Mouse (Mus musculus) liver, adult 2 months (tissue): ENCODE data around the gene Zfp740. TPM values are rescaled to one million over a fixed set of nuclear protein-coding genes. Genes with fewer than 3 reads are reported as not detected.

Experiments
- DNase-seq: peaks from one replicate; pipeline ENCODE4 v3.0.0-alpha.2; 2011; ENCODE audit warnings: low read depth, low spot score; ENCODE audit errors: extremely low read depth
- H3K27ac ChIP-seq: fragments of 200-500 bp; replicated peaks from 2 replicates; pipeline ENCODE4 v1.5.1; 2012; ENCODE audit warnings: low read depth, mild to moderate bottlenecking, control low read depth, inconsistent platforms, low read length; ENCODE audit not compliant: insufficient read depth
- H3K27me3 ChIP-seq: fragments of 200-500 bp; 2 replicates; pipeline ENCODE4 v1.6.1; 2012; ENCODE audit warnings: mild to moderate bottlenecking, moderate library complexity, low read length, inconsistent platforms; ENCODE audit not compliant: control insufficient read depth, insufficient read depth
- H3K36me3 ChIP-seq: fragments of 200-500 bp; 2 replicates; pipeline ENCODE4 v1.6.1; 2012; ENCODE audit warnings: low read length, inconsistent platforms; ENCODE audit not compliant: control insufficient read depth, insufficient read depth
- H3K4me1 ChIP-seq: fragments of 200-500 bp; 2 replicates; pipeline ENCODE4 v1.6.1; 2011; ENCODE audit warnings: low read length; ENCODE audit not compliant: control insufficient read depth, insufficient read depth
- H3K4me3 ChIP-seq: fragments of 200-500 bp; 2 replicates; pipeline ENCODE4 v1.5.1; 2011; ENCODE audit warnings: low read depth, mild to moderate bottlenecking, control low read depth, low read length, moderate library complexity; ENCODE audit not compliant: insufficient read depth
- H3K79me2 ChIP-seq: fragments of 200-500 bp; 2 replicates; pipeline ENCODE4 v1.6.1; 2012; ENCODE audit warnings: inconsistent platforms, mild to moderate bottlenecking, low read length, moderate library complexity; ENCODE audit not compliant: control insufficient read depth, insufficient read depth
- H3K9ac ChIP-seq: fragments of 200-500 bp; 2 replicates; pipeline ENCODE4 v1.6.1; 2012; ENCODE audit warnings: low read depth, mild to moderate bottlenecking, control low read depth, inconsistent platforms, low read length
- CTCF ChIP-seq: fragments of 200-500 bp; IDR thresholded peaks from 2 replicates; pipeline ENCODE4 v1.5.1; 2011; ENCODE audit warnings: low read depth, low read length, control low read depth
- POLR2A ChIP-seq: fragments of 200-500 bp; IDR thresholded peaks from 2 replicates; pipeline ENCODE4 v1.6.1; 2011; ENCODE audit warnings: low read length, control low read depth; ENCODE audit not compliant: insufficient read depth; ENCODE audit errors: extremely low read depth
- WGBS: fragments of 180-500 bp; shearing (Covaris S2); methylation state at CpG from one replicate; pipeline ENCODE4 v1.1.7; 2018; 5-methylcytosine and 5-hydroxymethylcytosine counted together
- polyA plus RNA-seq: library from polyadenylated mRNA; depleted of rRNA; stranded (reverse); fragments of >200 nt; gene quantifications from 2 replicates; pipeline ENCODE4 v1.2.3, GENCODE M21; 2012
- total RNA-seq: library from RNA; depleted of rRNA; stranded (reverse); fragments of >200 nt; gene quantifications from 2 replicates; pipeline ENCODE4 v1.2.3, GENCODE M21; 2014

Gene Zfp740
- total and polyA plus RNA-seq, 2 experiments, result 9.4 to 15.6 TPM

DNA sequence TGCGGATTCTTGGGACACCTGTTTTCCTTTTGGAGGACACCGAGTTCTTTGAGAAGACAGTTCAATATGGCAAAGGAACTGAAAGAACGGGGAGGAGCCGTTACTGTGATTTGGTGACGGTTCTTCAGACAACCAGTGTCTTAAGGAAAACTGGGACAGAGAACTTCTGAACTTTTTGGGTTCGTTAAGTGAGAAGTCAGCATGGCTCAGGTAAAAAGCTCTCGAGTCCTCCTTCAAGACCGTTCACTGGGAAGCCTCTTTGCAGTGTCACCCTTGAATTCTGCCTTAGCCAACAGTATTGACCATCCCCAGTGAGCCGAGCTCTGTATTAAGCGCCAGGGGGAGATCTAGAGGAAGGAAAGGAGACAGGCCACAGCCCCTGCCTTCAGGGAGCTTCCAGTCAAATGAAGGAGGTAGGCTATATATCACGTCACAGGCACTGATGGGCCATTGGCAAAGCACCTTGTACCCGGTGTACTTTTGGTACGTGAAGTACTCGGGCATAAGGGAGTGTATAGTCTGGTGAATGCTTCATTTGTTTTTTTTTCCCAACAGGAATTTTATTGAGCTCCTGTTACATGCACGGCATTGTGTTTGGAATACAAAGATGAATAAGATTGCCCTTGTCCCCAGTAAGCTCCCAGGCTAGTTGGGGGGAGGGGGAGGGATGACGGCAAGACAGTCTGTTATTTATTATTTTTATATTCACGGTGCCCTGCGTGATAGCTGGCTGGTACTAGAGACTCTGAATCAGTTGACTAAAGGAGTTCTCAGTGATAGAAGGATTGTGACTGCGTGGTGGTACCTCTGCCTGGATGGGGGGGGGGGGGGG is 1.8 kb downstream of the Zfp740 start, which contains the start of gene Csad:
Csad (minus strand) TSS at position 51 of the 832 bp plus-strand sequence.
- TF ChIP-seq POLR2A (no peak), CTCF (no peak)
- H3K4me1 ChIP-seq, result peaks cover 11% of the 10 kb centered on the region
- peak within 1 kb of the TSS; percentile 98 for H3K4me3 ChIP-seq
- no peak for DNase-seq
- peak within 1 kb of the TSS; percentile 94 for H3K27ac ChIP-seq
- no peaks in the 10 kb centered on the region for H3K27me3 ChIP-seq
- peak within 1 kb of the TSS; percentile 99 for H3K9ac ChIP-seq
- H3K36me3 ChIP-seq, result peaks cover 36% of the 10 kb centered on the region
- H3K79me2 ChIP-seq, result peaks cover 10% of the 10 kb centered on the region; the same call in 1 of the 2 replicates
- WGBS, result 54% methylated on average over 19 of the region's 19 CpGs

DNA sequence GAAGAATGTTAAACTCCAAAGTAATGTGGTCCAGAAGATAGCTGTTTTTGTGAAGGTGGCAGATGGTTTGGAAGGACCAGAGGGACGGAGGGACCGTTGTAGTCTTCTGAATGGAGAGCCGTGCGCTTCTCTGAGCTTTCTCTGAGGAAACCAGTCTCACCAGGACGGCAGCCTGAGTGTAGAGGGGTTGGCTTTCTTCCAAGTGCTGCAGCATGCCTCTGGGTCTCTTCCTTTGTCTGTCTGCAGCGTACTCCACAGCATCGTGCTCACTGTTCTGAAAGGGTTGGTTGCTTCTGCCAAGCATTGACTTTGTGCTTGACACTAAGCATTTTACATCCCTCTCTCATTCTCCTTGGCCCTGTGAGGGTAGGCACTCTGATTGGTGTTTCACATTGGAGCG is 2.7 kb downstream of the Zfp740 start:
- DNase-seq, result no peak
- Histone ChIP-seq H3K4me1 (peaks cover 11% of the 10 kb centered on the region), H3K9ac (no peak overlapping the region), H3K4me3 (no peak overlapping the region), H3K36me3 (peaks cover 39% of the 10 kb centered on the region), H3K27me3 (no peaks in the 10 kb centered on the region), H3K79me2 (peaks cover 10% of the 10 kb centered on the region; the same call in 1 of the 2 replicates), H3K27ac (no peak overlapping the region)
- TF ChIP-seq POLR2A, result no peak
- TF ChIP-seq CTCF, result no peak
- WGBS, result 65% methylated on average over 8 of the region's 8 CpGs

DNA sequence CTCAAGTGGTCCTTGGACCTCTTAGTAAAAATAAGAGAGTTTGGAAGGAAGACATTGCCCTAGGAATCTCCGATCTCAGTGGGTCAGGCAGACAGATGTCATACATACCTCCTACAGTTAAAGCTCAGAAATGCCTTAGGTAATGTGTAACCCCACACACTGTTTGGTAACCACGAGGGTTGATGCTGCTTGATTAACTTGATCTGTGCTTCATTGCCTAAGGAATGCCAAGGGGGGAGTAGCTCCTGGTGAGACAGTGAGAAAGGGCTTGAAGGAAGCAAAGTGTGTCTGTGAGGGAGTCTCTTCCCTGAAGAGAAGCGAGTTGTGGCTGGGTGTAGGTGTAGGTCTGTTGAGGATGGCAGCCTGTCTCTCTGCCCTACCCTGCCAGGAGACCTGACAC is 4.3 kb downstream of the Zfp740 start:
- Histone ChIP-seq H3K4me1 (peaks cover 8% of the 10 kb centered on the region), H3K4me3 (no peak overlapping the region), H3K79me2 (peaks cover 10% of the 10 kb centered on the region; the same call in 1 of the 2 replicates), H3K27me3 (no peaks in the 10 kb centered on the region), H3K36me3 (peaks cover 43% of the 10 kb centered on the region), H3K27ac (no peak overlapping the region), H3K9ac (no peak overlapping the region)
- WGBS, result 76% methylated on average over 3 of the region's 3 CpGs
- no peak for DNase-seq
- TF ChIP-seq CTCF (no peak), POLR2A (no peak)

DNA sequence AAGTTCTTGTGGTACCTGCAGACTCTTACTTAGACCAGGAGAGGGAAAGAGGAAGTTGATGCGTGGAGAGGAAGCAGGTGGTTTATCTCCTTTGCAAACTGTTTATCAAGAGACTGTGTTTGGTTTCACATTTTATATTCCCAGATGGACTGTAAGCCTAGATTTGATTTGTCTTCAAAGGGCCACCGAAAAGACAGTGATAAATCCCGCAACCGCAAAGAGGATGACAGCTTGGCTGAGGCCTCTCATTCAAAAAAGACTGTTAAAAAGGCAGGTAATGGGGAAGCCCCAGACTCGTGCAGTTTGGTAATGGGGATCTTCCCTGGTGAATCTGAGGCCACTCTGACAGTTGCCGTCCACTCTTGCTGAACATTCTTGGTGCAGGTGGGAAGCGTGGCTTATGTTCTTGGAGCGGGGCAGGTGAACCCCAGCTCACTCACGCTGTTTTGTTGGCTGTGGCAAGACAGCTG is 5.1 kb downstream of the Zfp740 start:
- no peak overlapping the region for H3K27ac ChIP-seq
- TF ChIP-seq CTCF (no peak), POLR2A (no peak)
- H3K9ac ChIP-seq, result no peak overlapping the region
- 79% methylated on average over 9 of the region's 9 CpGs for WGBS
- peaks cover 10% of the 10 kb centered on the region; the same call in 1 of the 2 replicates for H3K79me2 ChIP-seq
- peaks cover 49% of the 10 kb centered on the region for H3K36me3 ChIP-seq
- H3K4me3 ChIP-seq, result no peak overlapping the region
- H3K27me3 ChIP-seq, result no peaks in the 10 kb centered on the region
- no peak for DNase-seq
- H3K4me1 ChIP-seq, result peaks cover 8% of the 10 kb centered on the region

GRCm38 (mm10) chr15:102209114-102209513 is 6.1 kb downstream of the Zfp740 start:
- Histone ChIP-seq H3K4me1 (peaks cover 8% of the 10 kb centered on the region), H3K9ac (no peak overlapping the region), H3K4me3 (no peak overlapping the region), H3K27ac (no peak overlapping the region), H3K36me3 (peaks cover 52% of the 10 kb centered on the region), H3K27me3 (no peaks in the 10 kb centered on the region), H3K79me2 (peaks cover 9% of the 10 kb centered on the region; the same call in 1 of the 2 replicates)
- TF ChIP-seq POLR2A (no peak), CTCF (no peak)
- no peak for DNase-seq
- 94% methylated on average over 8 of the region's 8 CpGs for WGBS

DNA sequence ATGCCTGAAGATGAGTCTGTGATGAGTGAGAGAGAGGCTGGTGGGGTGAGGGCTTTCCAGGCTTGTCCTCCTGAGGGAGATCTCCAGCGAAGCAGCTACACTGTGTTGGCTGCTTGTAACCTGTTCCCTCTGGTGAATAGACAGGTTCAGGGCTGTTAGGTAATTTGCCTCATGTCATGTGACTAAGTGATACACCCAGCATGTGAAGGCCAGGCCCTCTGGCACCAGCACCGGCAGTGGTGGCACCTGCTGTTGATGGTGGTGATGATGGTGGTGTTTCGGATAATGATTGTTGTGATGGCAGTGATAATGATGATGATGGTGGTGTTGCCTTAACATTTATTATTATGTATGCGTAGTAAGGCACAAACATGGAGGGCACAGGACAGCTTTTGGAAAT is 7.8 kb downstream of the Zfp740 start:
- no peak overlapping the region for H3K4me3 ChIP-seq
- peaks cover 42% of the 10 kb centered on the region for H3K36me3 ChIP-seq
- TF ChIP-seq CTCF, result no peak
- H3K27ac ChIP-seq, result no peak overlapping the region
- no peaks in the 10 kb centered on the region for H3K27me3 ChIP-seq
- no peaks in the 10 kb centered on the region; the same call in 1 of the 2 replicates for H3K79me2 ChIP-seq
- DNase-seq, result peak; percentile 49
- WGBS, result 65% methylated on average over 4 of the region's 4 CpGs
- peaks cover 2% of the 10 kb centered on the region; the same call in 1 of the 2 replicates for H3K4me1 ChIP-seq
- H3K9ac ChIP-seq, result no peak overlapping the region
